Mouse (Mus musculus) T-helper 17 cell (primary cell): ENCODE data around the gene Ttc3.

ENCODE experiments used
- in situ Hi-C, 2 experiments: fragments of 300-600 bp; cut with MboI, MseI; formaldehyde crosslinking; loops; 1 replicate in 1 of 2; 2 replicates in 1 of 2; pipeline ENCODE4 v1.15.1; 2025; ENCODE audit warnings: high pct_unique_total_duplicates in 2 of 2

Ttc3 gene

GRCm38 (mm10) chr16:94370173-94370914 is at the start of gene Ttc3:
Ttc3 (plus strand) TSS chr16:94370618.
- in situ Hi-C loops = no loop called here

- in situ Hi-C loops = no loop called here
These were observed 46.7 kb upstream of the Ttc3 start for GRCm38 (mm10) chr16:94323681-94324080.

GRCm38 (mm10) chr16:94326008-94326407 is 44.4 kb upstream of the Ttc3 start:
- in situ Hi-C loops = no loop called here

GRCm38 (mm10) chr16:94327781-94328711 is 42.4 kb upstream of the Ttc3 start, which contains the start of gene Ripply3:
Ripply3 (plus strand) TSS chr16:94328420.
- in situ Hi-C loops = no loop called here

GRCm38 (mm10) chr16:94328881-94329867 is 41.2 kb upstream of the Ttc3 start:
- in situ Hi-C loops = no loop called here

- in situ Hi-C loops = no loop called here
These were observed 40.0 kb upstream of the Ttc3 start for GRCm38 (mm10) chr16:94330429-94330828.

- in situ Hi-C loops = no loop called here
These were observed 39.1 kb upstream of the Ttc3 start for GRCm38 (mm10) chr16:94331233-94331885.

GRCm38 (mm10) chr16:94331886-94332252 is 38.5 kb upstream of the Ttc3 start:
- in situ Hi-C loops = no loop called here

- in situ Hi-C loops = no loop called here
These were observed 34.8 kb upstream of the Ttc3 start for GRCm38 (mm10) chr16:94335656-94336055.

GRCm38 (mm10) chr16:94339164-94340160 is 31.0 kb upstream of the Ttc3 start:
- in situ Hi-C loops = loop anchor here in 1 of 2 experiments (10.0 kb wide), 1 partner anchor 985 kb away; no protein-coding TSS in a partner anchor

GRCm38 (mm10) chr16:94345733-94346132 is 24.7 kb upstream of the Ttc3 start:
- in situ Hi-C loops = loop anchor here in 1 of 2 experiments (10.0 kb wide), 1 partner anchor 991 kb away; no protein-coding TSS in a partner anchor

GRCm38 (mm10) chr16:94347080-94347731 is 23.2 kb upstream of the Ttc3 start:
- in situ Hi-C loops = loop anchor here in 1 of 2 experiments (10.0 kb wide), 1 partner anchor 992 kb away; no protein-coding TSS in a partner anchor

GRCm38 (mm10) chr16:94348779-94349178 is 21.6 kb upstream of the Ttc3 start:
- in situ Hi-C loops = loop anchor here in 1 of 2 experiments (10.0 kb wide), 1 partner anchor 994 kb away; no protein-coding TSS in a partner anchor

GRCm38 (mm10) chr16:94349588-94350286 is 20.7 kb upstream of the Ttc3 start:
- in situ Hi-C loops = loop anchor here in 1 of 2 experiments (10.0 kb wide), 1 partner anchor 995 kb away; no protein-coding TSS in a partner anchor

- in situ Hi-C loops = no loop called here
These were observed 20.1 kb upstream of the Ttc3 start for GRCm38 (mm10) chr16:94350287-94350677.

- in situ Hi-C loops = no loop called here
These were observed 16.0 kb upstream of the Ttc3 start for GRCm38 (mm10) chr16:94354450-94354849.

- in situ Hi-C loops = no loop called here
These were observed 14.4 kb upstream of the Ttc3 start for GRCm38 (mm10) chr16:94356046-94356445.
